Mouse (Mus musculus) embryonic stem cell, embryonic (primary cell): Measurements from ENCODE around the gene Esyt2.

Source experiments
- CTCF ChIA-PET, 4 experiments: fragments of 300-600 bp in 2 of 4; fragments of 350-600 bp in 2 of 4; sonication (Branson Sonifier 250); formaldehyde crosslinking; loops; one replicate each; lab custom pipeline; 2022; ENCODE audit warnings: inconsistent platforms in 2 of 4; lab: Charles Lee
- POLR2A ChIA-PET, 4 experiments: fragments of 300-600 bp in 2 of 4; fragments of 350-600 bp in 2 of 4; sonication (Branson Sonifier 250); formaldehyde crosslinking; loops; one replicate each; lab custom pipeline; 2022; ENCODE audit warnings: antibody characterized with exemption in 4 of 4, inconsistent platforms in 1 of 4; lab: Charles Lee

The Esyt2 gene

GRCm38 (mm10) chr12:116317818-116318217 is 36.8 kb downstream of the Esyt2 start:
- CTCF ChIA-PET: no interaction called here
- POLR2A ChIA-PET: no interaction called here

GRCm38 (mm10) chr12:116325545-116325944 is 44.5 kb downstream of the Esyt2 start:
- ChIA-PET POLR2A (no interaction called here), CTCF (no interaction called here)

- ChIA-PET POLR2A (no interaction called here), CTCF (no interaction called here)
These were observed 45.2 kb downstream of the Esyt2 start for GRCm38 (mm10) chr12:116326159-116326558.

DNA sequence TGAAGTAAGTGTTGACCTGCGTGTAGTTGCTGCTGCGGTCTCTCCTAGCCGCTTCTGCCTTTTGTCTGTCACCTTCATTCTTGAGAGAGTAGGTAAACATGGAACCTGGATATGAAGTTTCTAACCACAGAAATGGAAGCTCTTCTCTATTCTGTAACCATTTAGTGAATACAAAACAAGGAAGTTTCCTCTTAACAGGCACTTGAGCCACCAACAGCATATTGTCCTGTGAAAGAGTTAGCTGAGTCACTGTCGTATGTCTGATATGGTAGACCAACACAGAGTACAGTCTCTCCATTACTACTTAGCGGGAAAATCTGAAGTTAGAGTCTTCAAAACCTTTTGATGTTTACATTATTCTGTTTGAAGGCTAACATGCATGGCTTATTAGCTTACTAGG is 53.3 kb downstream of the Esyt2 start:
- ChIA-PET POLR2A (interaction anchor here in 1 of 4 experiments (1.0 kb wide), 1 partner anchor 13 kb away, joined by 3 read pairs; no protein-coding TSS in a partner anchor), CTCF (no interaction called here)

GRCm38 (mm10) chr12:116340160-116340559 is 59.2 kb downstream of the Esyt2 start:
- ChIA-PET CTCF (no interaction called here), POLR2A (no interaction called here)

DNA sequence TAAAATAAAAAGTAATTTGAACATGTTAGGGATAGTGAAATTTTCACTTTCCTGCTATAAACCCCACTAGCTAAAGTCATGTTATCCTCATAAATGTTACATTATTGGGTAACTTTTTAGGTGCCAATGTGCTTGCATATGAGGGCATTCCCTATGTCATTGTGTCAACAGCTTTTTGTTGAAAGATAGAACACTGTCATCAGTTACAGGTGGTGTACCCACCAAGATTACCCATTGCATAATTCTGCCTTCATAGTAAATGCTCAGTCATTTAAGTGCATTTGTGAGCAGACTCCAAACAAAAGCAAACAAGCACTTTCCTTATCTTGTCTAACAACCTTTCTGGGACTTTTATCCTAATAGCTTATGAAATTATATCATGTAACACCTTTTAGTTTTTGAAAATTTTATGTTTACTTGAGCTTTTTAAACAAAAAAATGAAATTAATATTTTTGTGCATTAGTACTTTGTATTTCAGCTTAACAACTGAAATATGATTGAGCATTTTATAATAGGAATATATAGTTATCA is 67.8 kb downstream of the Esyt2 start:
- ChIA-PET CTCF (no interaction called here), POLR2A (interaction anchor here in 2 of 4 experiments (0.6 to 1.4 kb wide), 3 partner anchors 56 to 68 kb away, joined by 3 to 4 read pairs (median 3); partner anchors contain the start of genes Esyt2 (in 1 of the 2) and Ncapg2 (in 1 of the 2))

- POLR2A ChIA-PET: interaction anchor here in 2 of 4 experiments (0.6 to 1.4 kb wide), 4 partner anchors 46 to 69 kb away, joined by 3 to 4 read pairs (median 3); partner anchors contain the start of genes Esyt2 (in 1 of the 2) and Ncapg2 (in 1 of the 2)
- CTCF ChIA-PET: no interaction called here
These were observed 68.4 kb downstream of the Esyt2 start for GRCm38 (mm10) chr12:116349376-116349775.

GRCm38 (mm10) chr12:116351022-116351421 is 70.0 kb downstream of the Esyt2 start:
- CTCF ChIA-PET: no interaction called here
- POLR2A ChIA-PET: no interaction called here

DNA sequence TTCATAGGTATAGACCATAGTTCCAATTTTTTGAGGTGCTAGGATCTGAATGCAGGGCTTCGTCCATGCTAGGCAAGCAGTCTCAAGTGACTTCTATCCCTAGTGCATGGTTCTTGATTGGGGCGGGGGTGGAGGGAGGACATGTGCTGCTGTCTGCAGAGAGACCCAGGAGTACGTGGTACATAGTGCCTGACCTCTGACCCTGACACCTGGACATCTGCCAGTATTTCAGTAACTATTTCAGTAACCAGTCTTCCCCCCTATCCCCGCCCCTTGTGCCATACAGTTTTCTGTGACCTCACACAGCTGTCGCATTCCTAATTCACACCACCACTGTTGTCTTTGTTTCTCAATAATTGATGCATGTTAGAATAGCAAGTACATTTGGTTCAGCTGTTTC is 71.4 kb downstream of the Esyt2 start:
- POLR2A ChIA-PET: no interaction called here
- CTCF ChIA-PET: no interaction called here

GRCm38 (mm10) chr12:116354694-116355093 is 73.7 kb downstream of the Esyt2 start:
- CTCF ChIA-PET: no interaction called here
- POLR2A ChIA-PET: no interaction called here

DNA sequence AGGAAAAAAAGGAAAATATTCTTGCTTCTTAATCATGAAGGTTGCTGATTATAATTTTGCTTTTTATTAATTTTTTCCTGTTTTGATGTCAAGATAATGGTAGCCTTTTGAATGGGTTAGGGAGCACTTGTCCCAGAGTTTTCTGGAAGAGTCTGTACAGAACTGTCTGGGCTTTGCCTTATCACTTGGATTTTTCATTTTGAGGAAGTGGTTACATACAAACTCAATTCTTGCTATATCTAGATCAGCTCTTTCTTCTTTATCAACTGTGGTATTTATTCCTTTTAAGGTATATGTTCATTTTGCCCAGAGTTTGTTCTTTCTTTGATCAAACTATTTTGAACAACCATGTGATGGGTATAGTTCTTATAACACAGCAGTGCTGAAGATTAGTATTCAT is 81.1 kb downstream of the Esyt2 start:
- POLR2A ChIA-PET: no interaction called here

DNA sequence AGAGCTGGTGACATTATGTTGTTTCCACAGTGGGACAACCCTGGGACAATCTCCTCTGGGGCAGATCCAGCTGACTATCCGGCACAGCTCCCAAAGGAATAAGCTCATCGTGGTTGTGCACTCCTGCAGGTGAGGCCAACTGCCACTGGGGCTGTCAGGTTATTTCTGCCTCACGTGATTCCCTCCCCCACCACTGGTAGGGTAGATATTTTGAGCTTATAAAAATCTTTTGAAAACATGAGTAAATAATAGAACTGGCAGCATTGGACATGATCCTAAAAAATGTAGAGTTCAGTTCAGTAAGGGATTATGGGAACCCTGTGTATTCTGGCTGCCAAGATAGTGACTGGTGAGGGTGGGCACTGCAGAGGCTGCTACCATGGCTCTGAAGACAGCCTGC is 85.9 kb downstream of the Esyt2 start:
- POLR2A ChIA-PET: interaction anchor here in 1 of 4 experiments (0.6 to 2.5 kb wide), 5 partner anchors 10 to 67 kb away, joined by 3 to 7 read pairs (median 3); no protein-coding TSS in a partner anchor
- CTCF ChIA-PET: interaction anchor here in 1 of 4 experiments (0.9 kb wide), 1 partner anchor 27 kb away, joined by 3 read pairs; no protein-coding TSS in a partner anchor

More for the DNA sequence above, 81.1 kb downstream of the Esyt2 start:
- CTCF ChIA-PET: no interaction called here

DNA sequence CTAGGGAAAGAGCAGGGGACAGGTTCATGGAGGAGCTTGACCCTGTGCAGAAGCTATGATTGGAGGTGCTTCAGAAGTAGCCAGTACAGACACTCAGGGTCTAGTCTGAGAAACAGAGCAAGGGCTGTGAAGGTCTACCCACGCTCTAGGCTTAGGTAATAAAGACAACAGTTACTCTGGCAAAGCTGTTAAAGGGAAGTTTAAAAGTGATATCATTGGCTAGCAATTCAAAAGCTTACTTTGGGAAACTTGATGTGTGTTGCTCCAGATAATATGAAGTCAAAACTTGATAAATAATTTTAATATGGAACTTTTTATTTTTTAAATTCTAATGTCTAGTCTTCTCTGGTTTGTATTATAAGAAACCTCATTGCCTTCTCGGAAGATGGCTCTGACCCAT is 86.3 kb downstream of the Esyt2 start:
- ChIA-PET CTCF (interaction anchor here in 1 of 4 experiments (0.9 kb wide), 1 partner anchor 27 kb away, joined by 3 read pairs; no protein-coding TSS in a partner anchor), POLR2A (interaction anchor here in 1 of 4 experiments (0.6 to 2.5 kb wide), 4 partner anchors 10 to 70 kb away, joined by 3 to 7 read pairs (median 3); no protein-coding TSS in a partner anchor)

GRCm38 (mm10) chr12:116368857-116369256 is 87.9 kb downstream of the Esyt2 start:
- ChIA-PET CTCF (interaction anchor here in 1 of 4 experiments (0.6 kb wide), 1 partner anchor 1061 kb away, joined by 3 read pairs; no protein-coding TSS in a partner anchor), POLR2A (interaction anchor here in 2 of 4 experiments (1.0 to 1.7 kb wide), 3 partner anchors 36 to 44 kb away, joined by 3 to 6 read pairs (median 3); partner anchors contain the start of gene Ncapg2 (in 2 of the 2))

- POLR2A ChIA-PET: interaction anchor here in 1 of 4 experiments (0.7 kb wide), 2 partner anchors 16 to 23 kb away, joined by 3 read pairs; no protein-coding TSS in a partner anchor
- CTCF ChIA-PET: no interaction called here
These were observed 102.1 kb downstream of the Esyt2 start for GRCm38 (mm10) chr12:116383101-116383500.

DNA sequence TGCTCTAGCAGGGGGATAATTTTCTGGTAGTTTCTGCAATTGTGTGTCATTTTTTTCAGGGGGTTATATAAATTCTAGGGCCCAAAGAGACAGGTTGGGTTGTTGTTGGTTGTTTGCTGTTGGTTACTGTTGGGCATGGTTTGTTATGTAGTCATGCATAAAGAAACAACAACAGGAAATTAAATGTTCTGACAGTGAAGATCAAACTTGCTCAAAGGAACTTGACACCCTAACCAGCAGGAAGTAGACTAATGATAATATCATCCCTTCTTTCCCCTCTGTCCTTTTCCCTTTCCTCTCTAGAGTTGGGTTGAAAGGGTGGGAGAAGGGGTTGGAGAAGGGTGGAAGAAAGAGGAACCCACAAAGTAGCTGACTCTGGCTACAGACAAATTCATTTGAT is 103.0 kb downstream of the Esyt2 start:
- ChIA-PET POLR2A (no interaction called here), CTCF (no interaction called here)

DNA sequence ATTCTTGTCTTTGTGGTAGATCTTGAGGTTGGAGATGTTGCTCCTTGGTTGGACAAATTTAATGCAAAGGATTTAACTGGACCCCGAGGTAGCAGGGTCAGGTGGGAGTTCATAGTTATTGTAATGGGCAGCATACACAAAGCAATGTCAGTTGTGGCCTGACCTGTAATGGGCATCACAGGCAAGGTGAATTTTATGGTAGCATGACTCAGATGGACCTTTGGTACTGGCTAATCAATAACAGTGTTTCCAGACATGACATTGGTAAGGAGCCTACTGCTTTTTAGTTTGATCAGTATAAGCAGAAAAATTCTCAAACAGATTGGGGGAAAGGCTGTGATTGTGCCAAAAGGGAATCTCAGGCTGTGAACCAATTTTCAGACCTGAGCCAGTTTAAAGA is 105.8 kb downstream of the Esyt2 start:
- POLR2A ChIA-PET: interaction anchor here in 1 of 4 experiments (1.3 to 1.4 kb wide), 2 partner anchors 9 to 21 kb away, joined by 3 read pairs; no protein-coding TSS in a partner anchor
- CTCF ChIA-PET: no interaction called here

DNA sequence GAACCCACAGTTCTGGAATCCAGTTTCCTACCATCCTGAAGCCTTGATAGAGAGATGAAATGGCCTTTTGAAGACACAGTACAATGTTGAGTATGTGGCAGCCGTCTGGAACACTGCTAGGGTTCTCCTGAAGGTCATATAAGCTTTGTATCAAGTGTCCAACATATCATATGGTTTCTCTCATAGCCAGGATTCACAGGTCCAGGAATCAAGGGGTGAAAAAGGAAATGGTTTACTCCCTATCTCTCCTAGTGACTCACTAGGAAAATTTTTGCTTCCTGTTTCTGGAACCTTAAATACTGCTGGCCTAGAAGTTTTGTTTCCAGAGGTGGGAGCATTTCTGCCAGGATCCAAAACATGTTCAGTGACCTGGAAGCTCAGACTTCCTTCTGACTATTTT is 108.9 kb downstream of the Esyt2 start:
- CTCF ChIA-PET: no interaction called here
- POLR2A ChIA-PET: interaction anchor here in 2 of 4 experiments (0.8 to 1.0 kb wide), 2 partner anchors 10 to 15 kb away, joined by 3 to 4 read pairs; partner anchors contain the start of gene Ncapg2 (in 1 of the 2)

GRCm38 (mm10) chr12:116394327-116394726 is 113.3 kb downstream of the Esyt2 start:
- POLR2A ChIA-PET: interaction anchor here in 3 of 4 experiments (0.7 to 30.6 kb wide), 13 partner anchors 9 to 131 kb away, joined by 3 to 402 read pairs (median 5); partner anchors contain the start of genes Ncapg2 (in 3 of the 3), Esyt2 (in 2 of the 3) and Wdr60 (in 1 of the 3)
- CTCF ChIA-PET: interaction anchor here in 3 of 4 experiments (0.5 to 1.4 kb wide), 7 partner anchors 10 to 192 kb away, joined by 3 to 19 read pairs (median 3); partner anchors contain the start of gene Ncapg2 (in 3 of the 3)

- ChIA-PET POLR2A (interaction anchor here in 3 of 4 experiments (0.7 to 30.6 kb wide), 17 partner anchors 8 to 132 kb away, joined by 3 to 402 read pairs (median 3); partner anchors contain the start of genes Ncapg2 (in 3 of the 3), Esyt2 (in 1 of the 3) and Wdr60 (in 1 of the 3)), CTCF (interaction anchor here in 1 of 4 experiments (0.6 to 1.4 kb wide), 3 partner anchors 10 to 37 kb away, joined by 3 to 4 read pairs (median 4); partner anchors contain the start of gene Ncapg2)
These were observed 114.3 kb downstream of the Esyt2 start for GRCm38 (mm10) chr12:116395312-116395711.
